Mouse (Mus musculus): ENCODE measurements around the gene Samsn1.

The Samsn1 gene

DNA sequence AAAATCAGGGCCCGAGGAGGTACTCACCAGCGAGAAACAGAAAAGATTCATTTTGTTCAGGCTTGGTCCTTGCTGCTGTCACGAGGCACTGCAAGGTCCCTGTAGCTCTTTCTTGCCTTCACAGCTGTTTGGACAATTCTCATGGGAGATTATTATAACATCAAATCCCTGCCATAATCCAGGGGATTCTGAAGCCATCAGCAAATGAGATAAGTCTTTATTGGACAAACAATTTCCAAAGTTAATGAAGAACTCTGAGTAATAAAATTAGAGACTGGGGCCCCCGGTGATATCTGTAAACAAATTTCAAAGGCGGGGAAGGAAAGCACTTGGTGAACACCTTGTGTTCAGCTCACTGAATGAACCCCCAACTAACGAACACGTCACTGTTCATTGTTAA, at the start of gene Samsn1:
TSS of gene Samsn1 (minus strand) at position 101 of the 400 bp plus-strand sequence.
- DNase-seq: no peak

GRCm38 (mm10) chr16:76066082-76066635, 44.1 kb upstream of the Samsn1 start:
- DNase-seq: peak; percentile 52 to 66

- DNase-seq: no peak
These were observed 32.9 kb upstream of the Samsn1 start for GRCm38 (mm10) chr16:76054976-76055375.

DNA sequence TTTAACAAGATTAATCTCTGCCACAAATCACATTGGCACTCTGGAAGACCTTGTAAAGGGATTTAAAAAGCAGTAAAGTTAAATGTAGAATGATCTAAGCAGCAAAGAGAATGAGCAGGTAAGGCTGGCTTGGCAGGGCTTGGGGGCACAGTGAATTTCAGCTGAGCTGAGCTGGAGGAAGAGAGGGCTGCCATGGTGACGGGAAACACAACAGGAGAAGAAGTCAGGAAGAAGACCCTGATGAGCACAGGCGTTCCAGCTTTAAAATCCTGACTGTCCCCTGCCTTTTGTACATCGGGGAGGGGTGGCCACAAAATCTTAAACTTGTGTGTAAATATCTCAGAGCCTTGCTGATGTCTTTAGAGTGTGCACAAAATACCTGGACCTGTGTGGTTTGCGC, 32.0 kb upstream of the Samsn1 start:
- DNase-seq: no peak

- no peak for DNase-seq
These were observed 31.5 kb upstream of the Samsn1 start for GRCm38 (mm10) chr16:76053537-76053936.

GRCm38 (mm10) chr16:76047066-76047465, 25.0 kb upstream of the Samsn1 start:
- DNase-seq: peak; percentile 79 to 86

GRCm38 (mm10) chr16:76040319-76040945, 18.4 kb upstream of the Samsn1 start:
- no peak for DNase-seq

- DNase-seq: no peak
These were observed 2.9 kb downstream of the Samsn1 start for GRCm38 (mm10) chr16:76019164-76019563.

- DNase-seq: no peak
These were observed 18.2 kb downstream of the Samsn1 start for GRCm38 (mm10) chr16:76003812-76004389.

GRCm38 (mm10) chr16:76002870-76003572, 19.1 kb downstream of the Samsn1 start:
- DNase-seq: no peak

GRCm38 (mm10) chr16:76002287-76002686, 19.8 kb downstream of the Samsn1 start:
- no peak for DNase-seq

DNA sequence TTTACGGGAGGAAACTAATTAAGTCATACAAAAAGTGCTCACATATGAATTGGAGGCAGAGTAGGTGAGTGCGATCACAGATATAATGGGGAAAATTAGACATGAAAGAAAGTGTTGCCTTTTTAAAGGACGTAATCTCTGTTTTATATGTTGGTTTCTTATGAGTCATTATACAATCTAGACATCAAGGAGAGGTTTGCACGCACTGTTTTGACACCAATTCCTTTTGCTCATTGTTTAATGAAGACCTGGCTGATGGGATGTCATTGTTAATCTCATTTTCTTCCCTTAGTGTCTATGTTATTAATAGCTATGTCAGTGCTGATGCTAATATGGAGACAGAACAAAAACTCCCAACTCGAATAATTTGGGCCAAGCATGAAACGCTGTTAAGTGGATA, 20.3 kb downstream of the Samsn1 start:
- DNase-seq: no peak

DNA sequence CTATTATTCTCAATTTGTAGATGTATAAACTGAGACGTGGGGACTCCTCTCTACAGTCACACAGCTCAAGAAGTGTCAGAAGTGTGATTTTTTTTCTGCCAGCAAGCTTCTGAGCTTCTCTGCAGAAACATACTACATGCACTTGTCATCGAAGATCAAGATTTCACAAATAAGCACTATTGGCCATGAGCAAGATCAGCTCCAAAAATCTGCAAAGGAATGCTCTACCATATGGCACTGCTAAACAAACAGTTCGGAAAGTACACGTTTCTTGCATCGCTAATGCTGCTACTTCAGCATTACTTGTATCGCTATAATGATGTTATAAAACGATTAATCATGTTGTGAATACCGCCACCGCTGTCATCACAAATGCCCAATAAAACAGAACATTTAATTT, 22.0 kb downstream of the Samsn1 start:
- DNase-seq: no peak

DNA sequence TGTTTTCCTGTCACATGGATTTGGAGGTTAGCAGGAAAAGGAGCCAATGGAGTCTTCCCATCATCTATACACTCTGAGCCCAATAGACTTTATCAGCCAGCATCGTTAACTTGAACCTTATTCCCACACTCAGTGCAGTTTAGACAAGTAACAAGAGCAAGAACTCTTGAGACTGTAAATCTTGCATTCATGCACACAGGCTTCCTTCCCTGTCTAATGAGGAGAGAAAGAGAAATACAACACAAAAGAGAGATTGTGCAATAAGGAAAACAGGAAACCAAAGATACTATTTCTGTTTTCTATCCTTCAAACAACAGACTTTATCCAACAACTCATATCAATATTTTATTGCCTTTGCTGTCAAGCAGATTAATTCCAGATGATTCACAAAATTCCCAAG, 31.9 kb downstream of the Samsn1 start:
- no peak for DNase-seq

GRCm38 (mm10) chr16:75983831-75984230, 38.2 kb downstream of the Samsn1 start:
- no peak for DNase-seq

GRCm38 (mm10) chr16:75979381-75979780, 42.7 kb downstream of the Samsn1 start:
- no peak for DNase-seq

DNA sequence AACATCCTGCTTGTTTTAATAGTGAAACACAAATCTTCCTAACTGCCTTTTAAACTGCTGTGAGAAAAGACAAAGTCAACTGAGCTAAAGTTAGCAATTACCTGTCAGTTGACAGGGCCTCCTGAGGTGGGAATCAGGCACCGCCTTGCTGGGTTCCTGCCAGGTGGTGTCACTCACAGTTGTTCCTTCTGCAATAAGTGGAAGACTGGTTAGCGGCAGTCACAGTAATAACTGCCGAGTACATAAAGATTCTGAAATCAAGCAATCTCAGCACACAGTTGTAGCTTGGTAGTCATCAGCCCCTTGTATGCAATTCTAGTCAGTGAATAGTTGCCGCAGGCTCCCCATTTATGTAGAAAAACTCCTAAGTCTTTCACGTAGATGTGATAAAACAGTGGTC, 44.3 kb downstream of the Samsn1 start:
- DNase-seq: peak; percentile 25 to 39

- DNase-seq: no peak
These were observed 46.3 kb downstream of the Samsn1 start for GRCm38 (mm10) chr16:75975682-75976332.

GRCm38 (mm10) chr16:75970266-75970998, 51.6 kb downstream of the Samsn1 start:
- DNase-seq: peak; percentile 40 to 41

GRCm38 (mm10) chr16:75962021-75962420, 60.1 kb downstream of the Samsn1 start:
- no peak for DNase-seq

DNA sequence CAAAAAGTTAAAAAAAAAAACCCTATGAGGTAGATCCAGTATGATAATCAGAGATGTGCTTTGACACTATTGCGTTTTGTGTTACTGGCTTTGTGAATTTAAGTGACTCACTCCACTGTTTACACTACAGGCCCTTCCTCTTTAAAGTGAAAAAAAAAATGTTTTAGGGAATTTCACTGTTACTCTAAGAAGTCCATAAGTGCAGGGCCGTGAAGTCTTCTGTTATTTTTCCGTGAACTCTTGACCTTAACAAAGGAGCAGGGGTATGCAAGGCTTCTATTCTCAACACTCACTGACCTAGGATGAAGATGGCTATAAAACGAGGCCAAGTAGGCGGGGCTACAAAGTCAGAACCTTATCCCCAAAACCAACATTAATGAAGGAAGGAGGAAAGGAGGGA, 60.6 kb downstream of the Samsn1 start:
- DNase-seq: no peak

DNA sequence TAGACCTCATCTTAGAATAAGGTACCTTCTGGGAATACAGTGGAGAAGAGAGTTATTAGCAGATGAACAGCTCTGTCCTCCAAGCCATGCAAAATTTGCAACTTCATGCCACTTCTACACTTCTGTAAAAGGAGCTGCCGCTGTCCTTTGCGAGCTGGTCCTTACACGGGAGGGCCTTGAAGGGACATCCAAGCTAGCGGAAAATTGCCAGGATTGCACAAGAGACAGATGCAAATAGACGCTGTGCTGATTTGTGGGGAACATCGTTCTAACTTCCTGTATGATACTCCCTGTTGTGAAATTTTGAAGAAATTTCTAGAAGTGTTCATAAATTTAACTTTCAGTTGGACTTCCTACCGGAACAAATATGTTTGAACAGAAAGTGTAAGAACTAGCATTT, 61.0 kb downstream of the Samsn1 start:
- no peak for DNase-seq

DNA sequence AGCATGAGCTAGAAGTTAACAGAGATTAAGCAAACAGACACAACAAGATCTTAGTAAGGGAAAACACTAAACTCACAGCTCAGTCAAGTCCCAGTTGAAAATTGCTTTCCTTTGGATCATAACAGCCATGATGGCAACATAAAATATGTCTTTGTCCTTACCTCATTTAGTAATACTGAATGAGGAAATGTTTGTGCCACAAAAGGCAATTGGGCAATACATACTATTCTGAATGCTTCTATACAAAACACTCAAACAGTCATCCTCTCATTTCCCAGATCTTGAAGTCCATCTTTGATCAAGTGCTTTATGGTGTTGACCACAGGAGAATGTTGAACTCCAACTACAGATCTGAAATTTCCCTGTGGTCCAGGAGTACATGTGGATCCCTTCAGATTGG, 88.7 kb downstream of the Samsn1 start:
- DNase-seq: no peak
